Mouse (Mus musculus) heart, embryonic 16.5 days (tissue): ENCODE results near the gene Spaca3. TPM values are rescaled to one million over a fixed set of nuclear protein-coding genes. Genes with fewer than 3 reads are reported as not detected.

ENCODE experiments used
- ATAC-seq: fragments of 200-750 bp; cut with Nextera tagmentation; replicated peaks from 2 replicates; pipeline ENCODE4 v1.8.0; 2017; ENCODE audit warnings: moderate number of reproducible peaks; ENCODE audit not compliant: insufficient read depth, low FRiP score; ENCODE audit errors: extremely low read depth
- H3K27ac ChIP-seq: fragments of 300-500 bp; sonication (generic); 2 replicates; pipeline ENCODE4 v1.5.1; 2014; ENCODE audit warnings: mild to moderate bottlenecking, low read length, control low read depth, moderate library complexity
- H3K27me3 ChIP-seq: fragments of 300-500 bp; sonication (generic); 2 replicates; pipeline ENCODE4 v1.6.1; 2014; ENCODE audit warnings: low read length, mixed read lengths; ENCODE audit not compliant: control insufficient read depth, insufficient read depth
- H3K36me3 ChIP-seq: fragments of 300-500 bp; sonication (generic); 2 replicates; pipeline ENCODE4 v1.6.1; 2014; ENCODE audit not compliant: control insufficient read depth, insufficient read depth
- H3K4me1 ChIP-seq: fragments of 300-500 bp; sonication (generic); 2 replicates; pipeline ENCODE4 v1.6.1; 2014; ENCODE audit warnings: low read length, mixed read lengths; ENCODE audit not compliant: control insufficient read depth, insufficient read depth
- H3K4me2 ChIP-seq: fragments of 300-500 bp; sonication (generic); 2 replicates; pipeline ENCODE4 v1.6.1; 2014; ENCODE audit warnings: low read depth, mild to moderate bottlenecking, control low read depth, low read length
- H3K4me3 ChIP-seq: fragments of 300-500 bp; sonication (generic); 2 replicates; pipeline ENCODE4 v1.5.1; 2014; ENCODE audit warnings: mild to moderate bottlenecking, control low read depth, low read length
- H3K9ac ChIP-seq: fragments of 300-500 bp; sonication (generic); 2 replicates; pipeline ENCODE4 v1.6.1; 2014; ENCODE audit warnings: low read length, control low read depth
- H3K9me3 ChIP-seq: fragments of 300-500 bp; sonication (generic); replicated peaks from 2 replicates; pipeline ENCODE4 v1.6.1; 2016; ENCODE audit warnings: low read length; ENCODE audit not compliant: control insufficient read depth
- WGBS: fragments of 180-500 bp; shearing (Covaris S2); extraction: QIAGEN DNeasy Blood & Tissue Kit; methylation state at CpG from one replicate; pipeline ENCODE4 v1.1.7; 2014; 5-methylcytosine and 5-hydroxymethylcytosine counted together
- polyA plus RNA-seq: library from polyadenylated mRNA; unstranded; fragments of >200 nt; fragmentation: Nextera tagmentation; extraction: Ambion mirVana; gene quantifications from 2 replicates; pipeline ENCODE4 v1.2.1, GENCODE M21; 2015

Gene Spaca3
- polyA plus RNA-seq, 1 experiment from 2014 or later = not detected

GRCm38 (mm10) chr11:80904559-80904958 lies 46.4 kb downstream of the Spaca3 start:
- ATAC-seq = no peak
- H3K27me3 ChIP-seq = no peaks in the 10 kb centered on the region
- H3K4me1 ChIP-seq = no peaks in the 10 kb centered on the region
- 69% methylated on average over 2 of the region's 2 CpGs for WGBS
- H3K9ac ChIP-seq = no peak overlapping the region
- H3K36me3 ChIP-seq = no peaks in the 10 kb centered on the region
- no peak overlapping the region for H3K4me2 ChIP-seq
- no peak overlapping the region for H3K27ac ChIP-seq
- H3K4me3 ChIP-seq = no peak overlapping the region
- H3K9me3 ChIP-seq = no peaks in the 10 kb centered on the region

GRCm38 (mm10) chr11:80906456-80906855 lies 48.3 kb downstream of the Spaca3 start:
- WGBS = 26% methylated on average over 4 of the region's 4 CpGs
- Histone ChIP-seq H3K4me3 (no peak overlapping the region), H3K4me1 (no peaks in the 10 kb centered on the region), H3K9ac (no peak overlapping the region), H3K36me3 (no peaks in the 10 kb centered on the region), H3K27me3 (no peaks in the 10 kb centered on the region), H3K9me3 (no peaks in the 10 kb centered on the region), H3K27ac (no peak overlapping the region), H3K4me2 (no peak overlapping the region)
- no peak for ATAC-seq

GRCm38 (mm10) chr11:80907820-80908219 lies 49.7 kb downstream of the Spaca3 start:
- no peak overlapping the region for H3K27ac ChIP-seq
- no peak overlapping the region for H3K4me3 ChIP-seq
- 83% methylated on average over 6 of the region's 6 CpGs for WGBS
- no peaks in the 10 kb centered on the region for H3K4me1 ChIP-seq
- H3K36me3 ChIP-seq = no peaks in the 10 kb centered on the region
- H3K27me3 ChIP-seq = no peaks in the 10 kb centered on the region
- no peak for ATAC-seq
- no peak overlapping the region for H3K9ac ChIP-seq
- H3K4me2 ChIP-seq = no peak overlapping the region
- H3K9me3 ChIP-seq = no peaks in the 10 kb centered on the region

GRCm38 (mm10) chr11:80912721-80913120 lies 54.6 kb downstream of the Spaca3 start:
- H3K27ac ChIP-seq = no peak overlapping the region
- no peaks in the 10 kb centered on the region for H3K27me3 ChIP-seq
- H3K9ac ChIP-seq = no peak overlapping the region
- no peaks in the 10 kb centered on the region for H3K4me1 ChIP-seq
- H3K4me2 ChIP-seq = no peak overlapping the region
- H3K9me3 ChIP-seq = peaks cover 7% of the 10 kb centered on the region; the same call in 1 of the 2 replicates
- H3K4me3 ChIP-seq = no peak overlapping the region
- ATAC-seq = no peak
- no peaks in the 10 kb centered on the region for H3K36me3 ChIP-seq
- 76% methylated on average over 5 of the region's 5 CpGs for WGBS

- Histone ChIP-seq H3K4me1 (no peaks in the 10 kb centered on the region), H3K9ac (no peak overlapping the region), H3K4me2 (no peak overlapping the region), H3K4me3 (no peak overlapping the region), H3K27me3 (no peaks in the 10 kb centered on the region), H3K27ac (no peak overlapping the region), H3K36me3 (no peaks in the 10 kb centered on the region), H3K9me3 (peaks cover 7% of the 10 kb centered on the region; the same call in 1 of the 2 replicates)
- ATAC-seq = no peak
- 33% methylated on average over 4 of the region's 4 CpGs for WGBS
Measured at GRCm38 (mm10) chr11:80913408-80914024, 55.4 kb downstream of the Spaca3 start.

Other genes with a start within 250 kb of the Spaca3 start
- gene Myo1d, start 78.3 kb upstream of the Spaca3 start, polyA plus RNA-seq = 7.4 and 7.5 TPM in 2 replicates
- gene Tmem98, start 48.2 kb upstream of the Spaca3 start, polyA plus RNA-seq = 83.0 and 83.5 TPM in 2 replicates